Mouse (Mus musculus) forebrain, embryonic 10.5 days (tissue): ENCODE results near the gene Slc16a6. TPM values are rescaled to one million over a fixed set of nuclear protein-coding genes. Genes with fewer than 3 reads are reported as not detected.

Experiments used
- DNase-seq: peaks from one replicate; pipeline ENCODE4 v3.0.0-alpha.2; 2017; ENCODE audit warnings: low spot score; ENCODE audit errors: extremely low spot score
- H3K27ac ChIP-seq: fragments of 300-500 bp; sonication (generic); 2 replicates; pipeline ENCODE4 v1.5.1; 2016; ENCODE audit warnings: mild to moderate bottlenecking
- H3K27me3 ChIP-seq: fragments of 300-500 bp; sonication (generic); 2 replicates; pipeline ENCODE4 v1.6.1; 2016; ENCODE audit warnings: mild to moderate bottlenecking; ENCODE audit not compliant: poor library complexity, severe bottlenecking
- H3K36me3 ChIP-seq: fragments of 300-500 bp; sonication (generic); replicated peaks from 2 replicates; pipeline ENCODE4 v1.6.1; 2016; ENCODE audit warnings: mild to moderate bottlenecking, moderate library complexity
- H3K4me1 ChIP-seq: fragments of 300-500 bp; sonication (generic); 2 replicates; pipeline ENCODE4 v1.6.1; 2016
- H3K4me3 ChIP-seq: fragments of 300-500 bp; sonication (generic); 2 replicates; pipeline ENCODE4 v1.5.1; 2016; ENCODE audit warnings: mild to moderate bottlenecking, moderate library complexity
- H3K9me3 ChIP-seq: fragments of 300-500 bp; sonication (generic); 2 replicates; pipeline ENCODE4 v1.6.1; 2016; ENCODE audit warnings: mild to moderate bottlenecking, moderate library complexity
- WGBS: fragments of 180-500 bp; shearing (Covaris S2); methylation state at CpG from one replicate; pipeline ENCODE4 v1.1.7; 2016; 5-methylcytosine and 5-hydroxymethylcytosine counted together
- polyA plus RNA-seq: library from polyadenylated mRNA; unstranded; fragments of >200 nt; fragmentation: Nextera tagmentation; extraction: Ambion mirVana; gene quantifications from 2 replicates; pipeline ENCODE4 v1.2.1, GENCODE M21; 2016

Slc16a6 gene
- polyA plus RNA-seq, 1 experiment from 2014 or later, result 6.8 TPM

- H3K9me3 ChIP-seq, result no peaks in the 10 kb centered on the region
- 90% methylated on average over 8 of the region's 8 CpGs for WGBS
- H3K27ac ChIP-seq, result no peak overlapping the region
- H3K36me3 ChIP-seq, result peaks cover 22% of the 10 kb centered on the region
- peaks cover 23% of the 10 kb centered on the region for H3K4me1 ChIP-seq
- H3K4me3 ChIP-seq, result no peak overlapping the region
- DNase-seq, result no peak
- H3K27me3 ChIP-seq, result peaks cover 5% of the 10 kb centered on the region; the same call in 1 of the 2 replicates
Measured at GRCm38 (mm10) chr11:109466987-109467386, 6.4 kb downstream of the Slc16a6 start.

- H3K27me3 ChIP-seq, result no peaks in the 10 kb centered on the region
- WGBS, result 90% methylated on average over 4 of the region's 4 CpGs
- H3K27ac ChIP-seq, result no peak overlapping the region
Measured at GRCm38 (mm10) chr11:109465068-109465467, 8.3 kb downstream of the Slc16a6 start.

DNA sequence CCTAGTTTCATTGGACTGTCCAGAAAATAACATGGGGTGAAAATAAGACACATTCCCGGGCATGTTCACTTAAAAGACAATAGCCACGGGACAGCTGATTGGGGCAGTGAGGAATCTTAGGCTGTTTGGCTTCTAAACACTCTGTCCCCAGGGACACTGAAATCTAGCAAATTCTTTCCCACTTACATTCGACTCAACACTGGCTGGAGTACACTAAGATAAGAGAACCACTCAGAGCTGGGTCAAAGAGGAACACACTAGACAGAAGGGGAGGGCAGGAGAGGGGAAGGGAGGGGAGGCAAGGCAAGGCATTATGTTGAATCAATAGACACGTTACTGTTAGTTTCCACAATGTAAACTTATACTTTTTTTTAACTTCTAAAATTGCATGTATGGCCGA, 12.8 kb downstream of the Slc16a6 start:
- H3K4me3 ChIP-seq, result no peak overlapping the region
- H3K27ac ChIP-seq, result no peak overlapping the region
- peaks cover 54% of the 10 kb centered on the region for H3K36me3 ChIP-seq
- no peaks in the 10 kb centered on the region for H3K9me3 ChIP-seq
- WGBS, result 85% methylated on average over 5 of the region's 5 CpGs
- no peaks in the 10 kb centered on the region for H3K4me1 ChIP-seq
- H3K27me3 ChIP-seq, result no peaks in the 10 kb centered on the region
- no peak for DNase-seq

More at GRCm38 (mm10) chr11:109465068-109465467, 8.3 kb downstream of the Slc16a6 start:
- Histone ChIP-seq H3K9me3 (no peaks in the 10 kb centered on the region), H3K36me3 (peaks cover 34% of the 10 kb centered on the region), H3K4me3 (no peak overlapping the region), H3K4me1 (0 out of 2 replicates have a peak, but pooled peaks cover 4% of the 10 kb centered on the region)
- DNase-seq, result no peak

DNA sequence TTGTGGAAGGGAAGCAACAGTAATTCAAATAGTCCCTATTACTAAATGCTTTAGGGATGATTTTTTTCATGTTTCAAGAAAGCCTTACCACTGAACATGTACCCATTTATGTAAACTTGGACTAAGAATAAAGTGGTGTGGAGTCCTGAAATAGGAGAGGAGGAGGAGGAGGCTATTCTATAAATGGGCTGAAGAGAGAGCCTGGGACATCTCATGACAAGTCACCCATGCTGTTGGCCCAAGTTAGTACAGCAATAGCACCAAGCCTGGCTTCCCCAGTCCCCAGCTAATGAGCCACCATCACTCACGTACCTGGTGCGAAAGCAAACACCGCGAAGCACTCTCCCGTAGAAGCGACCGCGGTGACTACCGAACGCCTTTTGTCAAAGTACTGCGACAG, 15.2 kb downstream of the Slc16a6 start:
- no peak overlapping the region for H3K4me3 ChIP-seq
- DNase-seq, result no peak
- WGBS, result 95% methylated on average over 11 of the region's 11 CpGs
- H3K4me1 ChIP-seq, result no peaks in the 10 kb centered on the region
- no peaks in the 10 kb centered on the region for H3K9me3 ChIP-seq
- no peak overlapping the region for H3K27ac ChIP-seq
- H3K27me3 ChIP-seq, result no peaks in the 10 kb centered on the region
- H3K36me3 ChIP-seq, result peaks cover 70% of the 10 kb centered on the region

- Histone ChIP-seq H3K27ac (no peak overlapping the region), H3K4me1 (no peaks in the 10 kb centered on the region), H3K27me3 (no peaks in the 10 kb centered on the region), H3K4me3 (no peak overlapping the region), H3K36me3 (peaks cover 66% of the 10 kb centered on the region), H3K9me3 (no peaks in the 10 kb centered on the region)
- DNase-seq, result no peak
- WGBS, result 95% methylated on average over 5 of the region's 5 CpGs
Measured at GRCm38 (mm10) chr11:109456261-109456660, 17.1 kb downstream of the Slc16a6 start.

DNA sequence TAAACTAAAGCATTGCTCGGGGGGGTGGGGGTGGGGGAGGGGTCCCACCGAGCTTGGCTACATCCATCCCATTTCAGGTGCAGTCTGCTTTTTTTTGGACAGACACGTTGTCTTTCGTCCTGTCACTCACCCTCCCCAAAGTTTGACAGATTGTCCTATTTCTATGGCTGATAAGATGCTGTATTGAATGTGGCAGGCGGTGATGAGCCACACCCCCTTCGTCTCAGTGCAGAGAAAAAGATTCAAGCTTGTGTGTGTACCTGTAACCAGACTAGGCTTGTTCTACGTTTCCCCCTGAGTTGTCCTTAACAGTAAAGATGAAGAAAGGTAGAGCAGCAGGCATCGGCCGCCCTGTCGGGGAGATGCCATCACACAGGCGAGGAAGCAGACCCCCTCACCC, 22.2 kb downstream of the Slc16a6 start:
- Histone ChIP-seq H3K4me1 (no peaks in the 10 kb centered on the region), H3K36me3 (peaks cover 40% of the 10 kb centered on the region), H3K4me3 (no peak overlapping the region), H3K27me3 (no peaks in the 10 kb centered on the region), H3K27ac (no peak overlapping the region), H3K9me3 (no peaks in the 10 kb centered on the region)
- 87% methylated on average over 11 of the region's 11 CpGs for WGBS
- no peak for DNase-seq

DNA sequence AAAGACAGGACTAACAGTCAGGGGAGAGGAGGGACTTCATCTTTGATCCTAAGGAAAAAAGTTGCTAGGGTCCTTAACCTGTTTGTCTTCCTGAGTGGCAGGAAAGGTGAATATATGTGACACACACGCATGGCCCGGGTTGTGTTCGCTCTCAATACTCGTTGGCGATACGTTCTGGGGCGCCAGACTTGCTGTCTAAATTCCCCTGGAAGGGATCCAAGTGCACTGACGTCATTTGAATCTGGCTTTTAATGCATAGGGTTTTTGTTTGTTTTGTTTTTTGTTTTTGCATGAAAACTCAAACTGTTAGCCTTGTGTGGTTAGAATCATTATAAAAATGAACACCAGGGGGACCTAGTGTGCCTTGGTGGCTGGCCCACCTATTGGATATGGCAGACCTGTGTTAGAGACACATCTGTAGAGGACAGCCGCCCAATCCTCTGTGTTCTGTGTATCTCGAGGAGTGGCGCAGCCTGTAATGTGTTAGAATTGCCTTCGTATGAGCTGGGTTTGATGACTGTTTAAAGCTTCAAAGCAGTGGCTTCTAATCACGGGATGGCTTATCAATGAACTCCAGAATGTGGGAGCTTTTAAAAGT, 27.9 kb downstream of the Slc16a6 start:
- Histone ChIP-seq H3K36me3 (no peaks in the 10 kb centered on the region), H3K4me3 (no peak overlapping the region), H3K9me3 (no peaks in the 10 kb centered on the region), H3K4me1 (peaks cover 2% of the 10 kb centered on the region), H3K27ac (no peak overlapping the region), H3K27me3 (peaks cover 4% of the 10 kb centered on the region)
- WGBS, result 64% methylated on average over 13 of the region's 13 CpGs
- no peak for DNase-seq

DNA sequence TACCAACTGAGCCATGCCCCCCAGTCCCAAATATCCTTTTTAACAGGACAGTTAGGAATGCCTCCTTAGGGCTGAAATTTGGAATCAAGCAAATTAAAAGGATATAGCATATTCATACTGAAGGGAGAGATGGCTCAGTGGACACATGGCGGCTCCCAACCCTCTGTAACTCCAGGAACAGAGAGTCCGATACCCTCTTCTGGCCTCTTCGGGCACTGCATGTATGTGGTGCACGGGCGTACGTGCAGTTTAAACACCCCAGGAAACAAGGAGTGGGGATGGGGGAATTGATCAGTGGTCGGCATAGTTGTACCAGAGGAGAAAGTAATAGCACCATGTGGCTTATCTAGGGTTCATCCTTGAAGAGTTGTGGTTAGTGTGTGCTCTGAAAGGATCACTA, 28.8 kb downstream of the Slc16a6 start:
- Histone ChIP-seq H3K4me3 (no peak overlapping the region), H3K36me3 (no peaks in the 10 kb centered on the region), H3K9me3 (no peaks in the 10 kb centered on the region), H3K4me1 (peaks cover 12% of the 10 kb centered on the region), H3K27ac (no peak overlapping the region), H3K27me3 (peaks cover 13% of the 10 kb centered on the region)
- DNase-seq, result no peak
- 54% methylated on average over 7 of the region's 7 CpGs for WGBS

DNA sequence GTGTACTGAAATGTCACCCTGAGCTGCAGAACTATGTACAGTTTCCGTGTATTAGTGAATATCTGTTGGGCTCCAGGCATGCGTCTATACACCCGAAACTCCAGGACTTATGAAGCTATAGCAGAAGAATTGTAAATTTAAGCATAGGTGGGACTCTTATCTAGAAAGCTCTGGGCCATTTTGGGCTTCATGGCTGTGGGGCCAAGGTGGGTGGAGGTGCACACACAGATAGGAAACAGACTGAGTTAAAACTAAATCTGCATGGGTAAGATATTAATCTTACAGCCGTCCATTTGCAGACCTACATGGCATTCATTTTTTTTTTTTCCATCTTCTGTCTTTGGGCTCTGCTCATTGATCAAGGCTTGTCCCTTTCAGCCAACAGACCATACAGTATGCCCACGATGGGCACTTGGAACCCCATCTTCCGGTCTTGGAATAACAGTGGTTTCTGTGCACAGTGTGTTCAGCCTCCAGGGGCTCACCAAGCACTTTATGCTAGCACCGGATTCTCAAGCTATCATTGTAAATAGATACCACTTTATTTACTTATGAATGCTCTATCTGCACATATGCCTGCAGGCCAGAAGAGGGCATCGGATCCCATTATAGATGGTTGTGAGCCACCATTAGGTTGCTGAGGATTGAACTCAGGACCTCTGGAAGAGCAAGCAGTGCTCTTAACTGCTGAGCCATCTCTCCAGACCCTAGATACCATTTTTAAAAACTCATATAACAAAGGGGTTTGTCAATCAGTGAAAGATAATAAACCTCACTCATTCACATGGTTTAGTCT, 29.7 kb downstream of the Slc16a6 start:
- H3K27ac ChIP-seq, result no peak overlapping the region
- DNase-seq, result no peak
- 89% methylated on average over 8 of the region's 8 CpGs for WGBS
- peaks cover 19% of the 10 kb centered on the region for H3K27me3 ChIP-seq
- H3K4me1 ChIP-seq, result peaks cover 18% of the 10 kb centered on the region
- no peaks in the 10 kb centered on the region for H3K36me3 ChIP-seq
- H3K9me3 ChIP-seq, result no peaks in the 10 kb centered on the region
- H3K4me3 ChIP-seq, result no peak overlapping the region

- Histone ChIP-seq H3K9me3 (no peaks in the 10 kb centered on the region), H3K4me3 (no peak overlapping the region), H3K27me3 (peaks cover 19% of the 10 kb centered on the region), H3K36me3 (peaks cover 13% of the 10 kb centered on the region), H3K27ac (no peak overlapping the region), H3K4me1 (peaks cover 18% of the 10 kb centered on the region)
- no peak for DNase-seq
- WGBS, result 61% methylated on average over 5 of the region's 5 CpGs
Measured at GRCm38 (mm10) chr11:109442166-109442730, 31.1 kb downstream of the Slc16a6 start.

GRCm38 (mm10) chr11:109441119-109441518, 32.3 kb downstream of the Slc16a6 start:
- peaks cover 24% of the 10 kb centered on the region for H3K36me3 ChIP-seq
- H3K9me3 ChIP-seq, result no peaks in the 10 kb centered on the region
- peaks cover 19% of the 10 kb centered on the region for H3K27me3 ChIP-seq
- no peak overlapping the region for H3K4me3 ChIP-seq
- peak; percentile 36 for DNase-seq
- H3K4me1 ChIP-seq, result peaks cover 18% of the 10 kb centered on the region
- WGBS, result 61% methylated on average over 3 of the region's 3 CpGs
- H3K27ac ChIP-seq, result no peak overlapping the region

DNA sequence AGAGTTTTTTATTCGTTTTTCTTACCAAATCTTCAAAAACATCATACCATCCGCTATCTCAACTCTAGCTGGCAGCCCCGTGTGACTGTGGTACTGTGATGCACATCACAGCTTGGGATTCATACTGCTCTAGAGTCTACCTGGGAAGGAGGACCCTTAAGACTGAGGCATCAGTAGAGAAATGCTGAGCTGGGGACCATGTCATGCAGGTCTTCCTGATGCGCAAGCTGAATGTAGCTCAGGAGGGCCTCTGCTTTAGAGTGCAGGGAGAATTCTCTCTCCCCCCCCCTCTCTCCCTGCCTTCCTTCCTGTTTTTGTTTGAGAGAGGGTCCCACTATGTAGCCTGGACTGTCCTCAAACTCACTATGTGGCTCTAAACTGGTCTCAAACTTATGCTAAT, 32.8 kb downstream of the Slc16a6 start:
- WGBS, result 56% methylated on average over 4 of the region's 4 CpGs
- Histone ChIP-seq H3K36me3 (peaks cover 29% of the 10 kb centered on the region), H3K27me3 (peaks cover 19% of the 10 kb centered on the region), H3K27ac (no peak overlapping the region), H3K4me1 (peaks cover 18% of the 10 kb centered on the region), H3K4me3 (peak overlapping the region; percentile 61), H3K9me3 (no peaks in the 10 kb centered on the region)
- no peak for DNase-seq

DNA sequence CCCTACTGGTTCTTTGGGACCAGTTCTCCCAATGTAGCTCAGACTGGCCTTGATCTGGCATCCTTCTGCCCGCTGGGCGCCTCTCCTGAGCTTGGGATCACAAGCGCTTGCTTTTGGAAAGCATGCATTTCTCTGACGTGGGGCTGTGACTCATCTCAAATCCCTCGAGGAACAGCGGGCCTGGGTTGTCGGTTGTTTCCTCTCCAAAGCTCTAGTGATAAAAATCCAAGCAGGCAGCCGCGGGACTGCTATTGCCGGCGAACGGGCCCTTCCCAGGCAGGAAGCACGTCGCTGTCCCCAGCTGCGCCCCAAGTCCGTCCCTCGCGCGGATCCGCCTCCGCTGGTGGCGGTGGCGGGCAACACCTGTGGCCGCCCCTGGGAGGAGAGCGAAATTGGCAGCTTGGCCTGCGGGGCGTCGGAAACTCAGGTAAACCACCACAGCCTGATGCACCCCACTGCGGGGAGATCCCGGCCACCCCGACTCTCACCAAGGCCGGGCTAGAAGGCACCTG, 33.5 kb downstream of the Slc16a6 start:
- DNase-seq, result peak; percentile 53
- Histone ChIP-seq H3K36me3 (peaks cover 36% of the 10 kb centered on the region), H3K27me3 (peaks cover 19% of the 10 kb centered on the region), H3K27ac (peak overlapping the region; percentile 76), H3K4me3 (peak overlapping the region; percentile 61), H3K4me1 (peaks cover 18% of the 10 kb centered on the region), H3K9me3 (no peaks in the 10 kb centered on the region)
- WGBS, result 1% methylated on average over 32 of the region's 32 CpGs
